Comparison of ENCODE assay signal across 7 mouse cellular contexts in the genomic region with DNA sequence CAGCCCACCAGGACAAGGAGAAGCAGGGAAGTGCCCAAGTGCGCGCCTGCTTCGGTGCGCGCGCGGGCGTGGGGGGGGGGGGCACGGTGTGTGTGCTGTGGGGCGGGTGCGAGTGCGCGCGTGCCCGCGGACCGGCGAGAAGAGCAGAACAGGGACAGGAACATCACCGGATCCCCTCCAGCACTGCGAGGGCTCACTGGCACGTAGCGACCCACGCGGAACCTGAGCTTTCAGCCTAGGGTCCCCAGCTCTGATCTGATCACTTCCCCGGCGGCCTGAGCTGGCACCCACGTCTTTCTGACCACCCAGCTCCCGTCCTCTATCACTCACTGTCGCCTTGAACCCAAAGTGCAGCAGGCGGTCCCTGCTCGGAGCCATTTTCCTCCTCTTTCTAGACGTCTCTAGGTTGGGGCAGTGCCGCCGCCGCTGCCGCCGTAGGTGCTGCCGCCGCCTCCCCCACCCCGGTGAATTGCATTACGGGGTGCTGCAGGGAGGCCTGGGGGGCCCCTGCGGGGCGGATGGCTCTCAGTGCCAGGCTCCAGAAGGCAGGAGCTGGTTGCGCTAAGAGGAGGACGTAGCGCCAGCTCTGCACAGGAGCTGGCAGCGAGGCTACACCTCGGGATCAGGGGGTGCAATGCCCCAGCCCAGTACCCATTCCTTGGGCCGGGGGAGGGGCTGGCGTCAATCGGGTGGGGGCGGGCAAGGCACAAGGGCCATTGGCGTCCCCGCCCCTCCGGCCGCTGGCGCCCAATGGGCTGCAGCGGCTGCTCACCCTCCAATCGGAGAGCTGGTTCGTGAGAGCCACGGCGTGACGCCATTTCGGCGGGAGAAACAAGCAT. TPM values are rescaled to one million over a fixed set of nuclear protein-coding genes. Genes with fewer than 3 reads are reported as not detected.
A peak's percentile ranks its signal among the peaks of the same experiment; 100 is the strongest.
DNase-seq lines count a peak whose midpoint lies in the region; ATAC-seq lines count a peak whose summit lies in the region.

A gene (minus strand): TSS at position 618 of the 839 bp plus-strand sequence.

- peak within 1 kb of the TSS; percentile 76 for H3K4me3 ChIP-seq in embryonic facial prominence, embryonic 12.5 days
- H3K4me3 ChIP-seq in limb, embryonic 11.5 days (ENCODE audit: low read depth, low read length) = peak within 1 kb of the TSS; percentile 80
- H3K4me3 ChIP-seq in midbrain, embryonic 14.5 days (replicated peaks; ENCODE audit: low read depth, low read length) = peak within 1 kb of the TSS; percentile 98

- H3K9ac ChIP-seq in embryonic facial prominence, embryonic 12.5 days = peak within 1 kb of the TSS; percentile 91
- peak within 1 kb of the TSS; percentile 88 for H3K9ac ChIP-seq in limb, embryonic 11.5 days (ENCODE audit: low read length)
- peak within 1 kb of the TSS; percentile 85 for H3K9ac ChIP-seq in midbrain, embryonic 14.5 days (replicated peaks; ENCODE audit: low read length)

- peak within 1 kb of the TSS; percentile 78 for H3K4me2 ChIP-seq in embryonic facial prominence, embryonic 12.5 days (replicated peaks)
- H3K4me2 ChIP-seq in limb, embryonic 11.5 days (ENCODE audit: low read depth, severe bottlenecking) = peak within 1 kb of the TSS; percentile 92
- peak within 1 kb of the TSS; percentile 69 for H3K4me2 ChIP-seq in midbrain, embryonic 14.5 days (ENCODE audit: low read length)

- WGBS in embryonic facial prominence, embryonic 12.5 days = under 1% methylated on average over 54 of the region's 65 CpGs
- WGBS in limb, embryonic 11.5 days = under 1% methylated on average over 62 of the region's 65 CpGs
- WGBS in midbrain, embryonic 14.5 days = under 1% methylated on average over 64 of the region's 65 CpGs

- H3K4me1 ChIP-seq in embryonic facial prominence, embryonic 12.5 days = peaks cover 13% of the 10 kb centered on the region
- 0 out of 2 replicates have a peak, but pooled peaks cover 3% of the 10 kb centered on the region for H3K4me1 ChIP-seq in limb, embryonic 11.5 days (ENCODE audit: control insufficient read depth, insufficient read depth, low read length)
- H3K4me1 ChIP-seq in midbrain, embryonic 14.5 days (ENCODE audit: control insufficient read depth, insufficient read depth, low read length) = peaks cover 19% of the 10 kb centered on the region

- ATAC-seq in embryonic facial prominence, embryonic 12.5 days (ENCODE audit: insufficient number of reproducible peaks, insufficient read depth, low FRiP score, low TSS enrichment) = peak; percentile 83
- peak; percentile 87 for ATAC-seq in limb, embryonic 11.5 days (ENCODE audit: insufficient number of reproducible peaks, low FRiP score, low TSS enrichment, low read depth)
- ATAC-seq in midbrain, embryonic 14.5 days (ENCODE audit: low FRiP score, low TSS enrichment) = peak; percentile 90

- no peaks in the 10 kb centered on the region for H3K27me3 ChIP-seq in embryonic facial prominence, embryonic 12.5 days
- no peaks in the 10 kb centered on the region for H3K27me3 ChIP-seq in limb, embryonic 11.5 days (ENCODE audit: control insufficient read depth, insufficient read depth, low read length)
- no peaks in the 10 kb centered on the region for H3K27me3 ChIP-seq in midbrain, embryonic 14.5 days (ENCODE audit: control insufficient read depth, insufficient read depth, low read length)

- DNase-seq in adrenal gland, postnatal 25 days = peak; percentile 95
- DNase-seq in heart, adult 11 months = peak; percentile 100
- DNase-seq in kidney, adult 18-20 months = peak; percentile 88
- DNase-seq in limb, embryonic 11.5 days (ENCODE audit: low spot score) = peak; percentile 95
- DNase-seq in midbrain, embryonic 14.5 days = peak; percentile 97
- DNase-seq in spleen, adult 18-20 months = peak; percentile 80 to 82

- no peaks in the 10 kb centered on the region for H3K9me3 ChIP-seq in embryonic facial prominence, embryonic 12.5 days
- no peaks in the 10 kb centered on the region for H3K9me3 ChIP-seq in limb, embryonic 11.5 days (ENCODE audit: control insufficient read depth, low read length)
- no peaks in the 10 kb centered on the region for H3K9me3 ChIP-seq in midbrain, embryonic 14.5 days (ENCODE audit: control insufficient read depth, low read length)

- H3K36me3 ChIP-seq in embryonic facial prominence, embryonic 12.5 days = 0 out of 2 replicates have a peak, but pooled peaks cover 5% of the 10 kb centered on the region
- H3K36me3 ChIP-seq in limb, embryonic 11.5 days (ENCODE audit: control insufficient read depth, insufficient read depth, low read length) = no peaks in the 10 kb centered on the region
- peaks cover 9% of the 10 kb centered on the region for H3K36me3 ChIP-seq in midbrain, embryonic 14.5 days (ENCODE audit: control insufficient read depth, insufficient read depth, low read length)

- H3K27ac ChIP-seq in embryonic facial prominence, embryonic 12.5 days = peak within 1 kb of the TSS; percentile 88
- peak within 1 kb of the TSS; percentile 82 for H3K27ac ChIP-seq in limb, embryonic 11.5 days (replicated peaks; ENCODE audit: low read depth, low read length)
- H3K27ac ChIP-seq in midbrain, embryonic 14.5 days (replicated peaks; ENCODE audit: low read depth, low read length) = peak within 1 kb of the TSS; percentile 97

RNA-seq across cellular contexts. Expression of the gene that starts here (rescaled TPM):
- total RNA-seq in adrenal gland, postnatal 25 days (2021) = 27.0 and 41.7 TPM in 2 replicates
- 25.9 and 30.6 TPM in 2 replicates for polyA plus RNA-seq in embryonic facial prominence, embryonic 12.5 days (2016; fragmentation: Nextera tagmentation; extraction: Ambion mirVana)
- 17.6 and 20.6 TPM in 2 replicates for polyA plus RNA-seq in limb, embryonic 11.5 days (2014; fragmentation: Nextera tagmentation; extraction: Ambion mirVana)
- polyA plus RNA-seq in midbrain, embryonic 14.5 days (2014; fragmentation: Nextera tagmentation; extraction: Ambion mirVana) = 18.0 and 25.9 TPM in 2 replicates

Comparison
In these comparisons a context has a peak if more than half of its experiments do, and no peak if none do; other contexts are left out.
1. Peak in every context shown above with its lines: DNase-seq, ATAC-seq, H3K4me3 ChIP-seq and H3K27ac ChIP-seq.